Mouse (Mus musculus) embryonic facial prominence, embryonic 12.5 days (tissue): Measurements from ENCODE around the gene 4931406P16Rik. TPM values are rescaled to one million over a fixed set of nuclear protein-coding genes. Genes with fewer than 3 reads are reported as not detected.
A peak's percentile ranks its signal among the peaks of the same experiment; 100 is the strongest.

Experiments
- ATAC-seq: fragments of 200-750 bp; cut with Nextera tagmentation; 2 replicates; pipeline ENCODE4 v1.8.0; 2017; ENCODE audit not compliant: insufficient number of reproducible peaks, insufficient read depth, low FRiP score, low TSS enrichment
- H3K27ac ChIP-seq: fragments of 300-500 bp; sonication (generic); 2 replicates; pipeline ENCODE4 v1.5.1; 2016; ENCODE audit warnings: mild to moderate bottlenecking
- H3K27me3 ChIP-seq: fragments of 300-500 bp; sonication (generic); 2 replicates; pipeline ENCODE4 v1.6.1; 2016; ENCODE audit warnings: mild to moderate bottlenecking, moderate library complexity
- H3K36me3 ChIP-seq: fragments of 300-500 bp; sonication (generic); 2 replicates; pipeline ENCODE4 v1.6.1; 2016; ENCODE audit warnings: mild to moderate bottlenecking
- H3K4me1 ChIP-seq: fragments of 300-500 bp; sonication (generic); 2 replicates; pipeline ENCODE4 v1.6.1; 2016
- H3K4me2 ChIP-seq: fragments of 300-500 bp; sonication (generic); replicated peaks from 2 replicates; pipeline ENCODE4 v1.6.1; 2016; ENCODE audit warnings: mild to moderate bottlenecking, moderate library complexity
- H3K4me3 ChIP-seq: fragments of 300-500 bp; sonication (generic); 2 replicates; pipeline ENCODE4 v1.5.1; 2016; ENCODE audit warnings: mild to moderate bottlenecking
- H3K9ac ChIP-seq: fragments of 300-500 bp; sonication (generic); 2 replicates; pipeline ENCODE4 v1.6.1; 2016; ENCODE audit warnings: mild to moderate bottlenecking, moderate library complexity
- H3K9me3 ChIP-seq: fragments of 300-500 bp; sonication (generic); 2 replicates; pipeline ENCODE4 v1.6.1; 2016; ENCODE audit warnings: mild to moderate bottlenecking, moderate library complexity
- WGBS: fragments of 180-500 bp; shearing (Covaris S2); methylation state at CpG from one replicate; pipeline ENCODE4 v1.1.7; 2016; 5-methylcytosine and 5-hydroxymethylcytosine counted together
- polyA plus RNA-seq: library from polyadenylated mRNA; unstranded; fragments of >200 nt; fragmentation: Nextera tagmentation; extraction: Ambion mirVana; gene quantifications from 2 replicates; pipeline ENCODE4 v1.2.1, GENCODE M21; 2016

The 4931406P16Rik gene
- polyA plus RNA-seq, 1 experiment from 2014 or later = 26.3 TPM

DNA sequence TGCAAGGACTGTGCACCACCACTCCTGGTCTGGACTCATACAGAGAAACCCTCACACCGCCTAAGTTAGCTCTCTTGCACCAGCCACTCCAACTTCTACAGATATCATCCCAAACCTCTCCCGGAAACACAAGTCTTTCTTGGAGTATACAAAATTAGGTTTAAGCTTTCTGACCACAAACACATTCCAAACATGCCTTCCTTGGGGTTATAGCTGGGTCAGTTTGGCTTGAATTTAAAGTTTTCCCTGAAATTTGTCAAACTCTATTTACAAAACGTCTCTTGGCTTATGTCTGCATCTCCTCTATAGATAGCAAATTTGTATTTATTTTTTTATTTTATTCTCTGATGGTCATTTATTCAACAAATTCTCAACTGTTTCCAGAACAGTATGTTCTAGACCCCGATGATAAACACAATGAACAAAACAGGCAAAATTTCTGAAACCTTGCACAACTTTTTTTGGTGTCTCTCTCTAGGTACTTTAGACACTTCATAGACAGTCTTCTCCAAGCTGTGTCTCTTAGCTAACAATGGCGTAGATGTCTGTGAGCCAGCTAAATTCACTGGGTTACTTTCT is 4.1 kb downstream of the 4931406P16Rik start:
- Histone ChIP-seq H3K27me3 (no peaks in the 10 kb centered on the region), H3K36me3 (no peaks in the 10 kb centered on the region), H3K4me1 (peaks cover 7% of the 10 kb centered on the region), H3K27ac (no peak overlapping the region), H3K4me2 (no peak overlapping the region), H3K4me3 (no peak overlapping the region), H3K9ac (no peak overlapping the region), H3K9me3 (no peaks in the 10 kb centered on the region)
- 70% methylated on average over 5 of the region's 5 CpGs for WGBS
- ATAC-seq = no peak

GRCm38 (mm10) chr7:34308586-34308985 is 4.8 kb downstream of the 4931406P16Rik start:
- Histone ChIP-seq H3K36me3 (no peaks in the 10 kb centered on the region), H3K9ac (no peak overlapping the region), H3K4me3 (no peak overlapping the region), H3K4me2 (no peak overlapping the region), H3K9me3 (no peaks in the 10 kb centered on the region), H3K4me1 (peaks cover 7% of the 10 kb centered on the region), H3K27me3 (no peaks in the 10 kb centered on the region), H3K27ac (no peak overlapping the region)
- ATAC-seq = no peak
- WGBS = 76% methylated on average over 5 of the region's 5 CpGs

- H3K4me3 ChIP-seq = no peak overlapping the region
- H3K9me3 ChIP-seq = no peaks in the 10 kb centered on the region
- no peak overlapping the region for H3K27ac ChIP-seq
- no peak for ATAC-seq
- 67% methylated on average over 4 of the region's 4 CpGs for whole genome bisulfite sequencing
- no peak overlapping the region for H3K4me2 ChIP-seq
- H3K9ac ChIP-seq = no peak overlapping the region
- no peaks in the 10 kb centered on the region for H3K27me3 ChIP-seq
- no peaks in the 10 kb centered on the region for H3K4me1 ChIP-seq
- H3K36me3 ChIP-seq = no peaks in the 10 kb centered on the region
Measured at GRCm38 (mm10) chr7:34305454-34305853, 7.9 kb downstream of the 4931406P16Rik start.

DNA sequence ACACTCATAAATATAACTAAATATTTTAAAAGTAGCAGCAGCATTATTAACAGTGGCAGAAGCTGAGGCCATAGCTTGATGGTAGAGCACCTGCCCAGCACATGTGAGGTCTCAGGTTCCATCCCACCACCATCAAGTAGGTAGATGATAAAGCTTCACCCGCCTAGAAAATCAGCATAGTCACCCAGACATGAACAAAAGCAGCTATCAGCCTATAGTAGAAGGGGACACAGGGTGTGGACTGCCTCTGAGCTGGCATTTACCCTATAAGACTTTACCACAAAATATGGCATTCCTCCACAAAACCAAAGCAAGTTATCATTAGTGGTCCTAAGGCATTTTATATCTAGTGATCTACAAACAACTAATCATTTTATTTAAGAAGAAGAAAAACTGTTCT is 10.7 kb downstream of the 4931406P16Rik start:
- 90% methylated on average over 1 of the region's 1 CpGs for WGBS
- no peaks in the 10 kb centered on the region for H3K36me3 ChIP-seq
- no peak overlapping the region for H3K4me3 ChIP-seq
- no peak overlapping the region for H3K9ac ChIP-seq
- no peak overlapping the region for H3K4me2 ChIP-seq
- H3K9me3 ChIP-seq = no peaks in the 10 kb centered on the region
- ATAC-seq = no peak
- no peaks in the 10 kb centered on the region for H3K27me3 ChIP-seq
- H3K4me1 ChIP-seq = no peaks in the 10 kb centered on the region
- peak overlapping the region; percentile 1; the same call in 1 of the 2 replicates for H3K27ac ChIP-seq

GRCm38 (mm10) chr7:34301952-34302351 is 11.4 kb downstream of the 4931406P16Rik start:
- no peak overlapping the region for H3K4me3 ChIP-seq

GRCm38 (mm10) chr7:34298818-34299217 is 14.5 kb downstream of the 4931406P16Rik start:
- no peak overlapping the region for H3K9ac ChIP-seq
- no peaks in the 10 kb centered on the region for H3K36me3 ChIP-seq
- H3K27ac ChIP-seq = no peak overlapping the region
- ATAC-seq = no peak
- no peaks in the 10 kb centered on the region for H3K9me3 ChIP-seq
- H3K4me1 ChIP-seq = no peaks in the 10 kb centered on the region
- H3K4me2 ChIP-seq = no peak overlapping the region
- WGBS = 91% methylated on average over 2 of the region's 2 CpGs
- no peaks in the 10 kb centered on the region for H3K27me3 ChIP-seq
- no peak overlapping the region for H3K4me3 ChIP-seq

More at GRCm38 (mm10) chr7:34301952-34302351, 11.4 kb downstream of the 4931406P16Rik start:
- Histone ChIP-seq H3K4me2 (no peak overlapping the region), H3K27ac (0 out of 2 replicates have a peak overlapping the region, but pooled peaks have one; percentile 1), H3K27me3 (no peaks in the 10 kb centered on the region), H3K36me3 (no peaks in the 10 kb centered on the region), H3K9me3 (no peaks in the 10 kb centered on the region), H3K9ac (no peak overlapping the region), H3K4me1 (no peaks in the 10 kb centered on the region)
- 88% methylated on average over 3 of the region's 3 CpGs for WGBS
- ATAC-seq = no peak

DNA sequence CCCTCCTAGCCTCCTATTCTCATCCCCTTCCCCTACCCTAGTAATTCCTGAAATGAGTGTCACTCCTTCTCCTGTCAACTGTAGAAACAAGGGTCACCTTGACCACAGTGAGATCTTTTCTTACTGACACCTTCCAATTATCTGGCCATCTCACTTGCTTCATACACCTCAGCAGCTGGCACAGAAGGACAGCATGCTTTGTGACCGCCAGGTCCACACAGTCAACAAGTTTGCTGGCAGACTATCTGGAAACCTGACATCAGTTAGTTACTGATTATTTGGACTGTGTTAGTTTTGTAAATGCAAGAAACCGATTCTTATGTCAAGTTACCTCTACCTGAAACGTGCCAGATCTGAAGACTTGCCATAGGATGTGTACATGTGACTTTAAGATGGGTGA is 17.2 kb downstream of the 4931406P16Rik start:
- H3K27me3 ChIP-seq = no peaks in the 10 kb centered on the region
- H3K4me2 ChIP-seq = no peak overlapping the region
- no peak overlapping the region for H3K4me3 ChIP-seq
- H3K9ac ChIP-seq = no peak overlapping the region
- H3K9me3 ChIP-seq = no peaks in the 10 kb centered on the region
- H3K36me3 ChIP-seq = no peaks in the 10 kb centered on the region
- no peak for ATAC-seq
- WGBS = 95% methylated on average over 3 of the region's 3 CpGs
- H3K27ac ChIP-seq = no peak overlapping the region
- no peaks in the 10 kb centered on the region for H3K4me1 ChIP-seq

DNA sequence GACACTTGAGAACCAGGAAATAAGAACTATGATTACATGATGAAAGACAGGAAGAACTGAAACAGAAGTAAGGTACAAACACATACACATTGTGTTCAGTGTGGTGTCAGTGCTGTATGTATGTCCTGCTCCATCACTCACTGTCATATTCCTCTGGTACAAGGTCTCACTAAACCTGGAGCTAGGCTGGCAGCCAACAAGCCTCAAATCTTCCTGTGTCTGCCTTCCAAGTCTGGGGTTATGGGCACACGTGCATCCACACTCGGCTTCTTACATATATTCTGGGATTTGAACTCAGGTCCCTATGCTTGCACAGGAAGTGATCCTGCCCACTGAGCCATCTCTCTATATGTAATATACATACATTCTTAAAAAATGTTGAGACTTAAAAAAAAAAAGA is 20.7 kb downstream of the 4931406P16Rik start:
- Histone ChIP-seq H3K27me3 (no peaks in the 10 kb centered on the region), H3K4me2 (no peak overlapping the region), H3K4me3 (no peak overlapping the region), H3K4me1 (no peaks in the 10 kb centered on the region), H3K9ac (no peak overlapping the region), H3K36me3 (no peaks in the 10 kb centered on the region), H3K27ac (no peak overlapping the region), H3K9me3 (no peaks in the 10 kb centered on the region)
- no peak for ATAC-seq
- WGBS = 93% methylated on average over 2 of the region's 2 CpGs

- no peak for ATAC-seq
- WGBS = 76% methylated on average over 1 of the region's 1 CpGs
- Histone ChIP-seq H3K27me3 (no peaks in the 10 kb centered on the region), H3K9me3 (no peaks in the 10 kb centered on the region), H3K9ac (no peak overlapping the region), H3K4me3 (no peak overlapping the region), H3K27ac (no peak overlapping the region), H3K4me1 (no peaks in the 10 kb centered on the region), H3K4me2 (no peak overlapping the region), H3K36me3 (no peaks in the 10 kb centered on the region)
Measured at GRCm38 (mm10) chr7:34291265-34291664, 22.1 kb downstream of the 4931406P16Rik start.

DNA sequence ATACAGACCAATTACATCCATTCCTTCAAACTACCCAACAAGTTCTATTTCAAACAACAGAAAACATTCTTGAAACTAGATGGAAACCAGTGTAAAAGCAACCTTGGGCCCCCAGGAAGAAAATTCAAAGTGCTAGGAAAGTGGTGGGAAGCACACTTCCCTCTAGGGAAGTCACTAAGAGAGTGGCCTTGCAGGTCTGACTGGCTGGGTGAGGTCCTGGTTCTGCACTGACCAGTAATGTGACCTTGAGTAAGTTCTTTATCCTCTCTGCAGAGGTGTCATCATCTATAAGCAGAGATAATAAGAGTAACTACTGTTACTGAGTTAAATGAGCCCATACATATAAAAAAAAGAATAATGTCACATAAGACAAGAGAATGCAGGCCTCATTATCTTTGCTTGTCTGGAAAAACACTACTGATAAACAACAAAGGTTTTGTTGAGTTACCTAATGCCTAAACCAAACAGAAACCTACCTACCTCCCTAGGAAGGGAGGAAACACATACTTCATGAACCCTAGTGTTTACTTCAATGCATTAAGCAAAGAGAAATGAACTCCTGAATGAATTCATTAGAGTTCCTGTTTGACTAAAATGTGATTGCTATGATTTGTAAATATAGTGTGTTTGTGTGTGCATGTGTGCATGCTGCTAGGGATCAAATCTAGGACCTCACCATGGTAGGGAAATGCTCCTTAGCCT is 22.8 kb downstream of the 4931406P16Rik start:
- Histone ChIP-seq H3K9me3 (no peaks in the 10 kb centered on the region), H3K4me2 (no peak overlapping the region), H3K9ac (no peak overlapping the region), H3K27me3 (no peaks in the 10 kb centered on the region), H3K4me1 (no peaks in the 10 kb centered on the region), H3K27ac (no peak overlapping the region), H3K4me3 (no peak overlapping the region), H3K36me3 (no peaks in the 10 kb centered on the region; the same call in 1 of the 2 replicates)
- ATAC-seq = no peak

DNA sequence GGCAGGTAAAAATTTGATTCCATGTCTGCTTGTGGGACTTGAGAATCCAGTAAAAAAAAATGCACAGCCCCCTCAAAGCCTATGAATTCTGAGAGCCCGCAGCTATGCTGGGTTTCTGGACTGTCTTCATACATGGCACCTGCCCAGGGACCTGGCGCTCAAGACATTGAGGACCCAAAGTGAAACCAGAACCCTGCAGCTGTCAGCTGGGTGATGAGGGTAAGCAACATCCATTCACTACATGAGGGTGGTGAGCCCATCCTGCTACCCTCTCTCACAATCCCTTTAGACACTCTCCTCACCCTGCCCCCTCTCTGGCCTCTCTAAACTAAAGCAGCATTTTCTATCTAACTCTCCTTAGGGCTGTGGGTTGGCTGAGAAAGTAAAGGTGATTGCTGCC is 35.7 kb downstream of the 4931406P16Rik start:
- Histone ChIP-seq H3K36me3 (0 out of 2 replicates have a peak, but pooled peaks cover 3% of the 10 kb centered on the region), H3K27me3 (no peaks in the 10 kb centered on the region), H3K27ac (no peak overlapping the region), H3K4me1 (no peaks in the 10 kb centered on the region), H3K9ac (no peak overlapping the region), H3K4me3 (no peak overlapping the region), H3K4me2 (no peak overlapping the region), H3K9me3 (no peaks in the 10 kb centered on the region)
- 88% methylated on average over 2 of the region's 2 CpGs for WGBS
- no peak for ATAC-seq

DNA sequence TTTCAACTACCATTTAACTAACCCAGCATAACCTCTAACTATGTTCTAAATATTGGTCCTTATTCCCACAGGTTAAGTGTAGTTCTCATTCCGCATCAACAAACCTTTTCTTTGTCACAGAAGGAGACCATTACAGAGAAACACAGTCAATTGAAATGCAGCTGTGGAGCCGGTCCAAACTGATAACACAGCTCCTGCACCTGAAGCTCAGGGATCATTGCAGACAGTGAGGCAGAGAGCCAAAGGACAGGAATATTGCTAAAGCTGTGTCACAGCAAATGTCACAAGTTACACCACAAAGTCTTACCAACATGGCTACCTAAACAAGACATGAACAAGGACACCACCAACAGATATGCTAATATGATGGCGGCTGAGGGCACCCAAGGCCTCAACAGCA is 37.3 kb downstream of the 4931406P16Rik start:
- H3K27me3 ChIP-seq = no peaks in the 10 kb centered on the region
- WGBS = 90% methylated on average over 3 of the region's 3 CpGs
- no peak overlapping the region for H3K4me3 ChIP-seq
- H3K27ac ChIP-seq = no peak overlapping the region
- H3K4me1 ChIP-seq = no peaks in the 10 kb centered on the region
- H3K9me3 ChIP-seq = no peaks in the 10 kb centered on the region
- no peak overlapping the region for H3K4me2 ChIP-seq
- H3K36me3 ChIP-seq = 0 out of 2 replicates have a peak, but pooled peaks cover 3% of the 10 kb centered on the region
- no peak overlapping the region for H3K9ac ChIP-seq
- ATAC-seq = no peak
